Mouse (Mus musculus) heart, postnatal 14 days (tissue): ENCODE measurements around the gene Atg4b. TPM values are rescaled to one million over a fixed set of nuclear protein-coding genes. Genes with fewer than 3 reads are reported as not detected.
"Not testable (repeated sequence)": the region's sequence is repeated elsewhere in the genome, so short reads cannot be mapped to it uniquely, and the experiment has no call there.

Experiments
- DNase-seq, 2 experiments: peaks; one replicate each; pipeline ENCODE4 v3.0.0; 2021 to 2022
- intact Hi-C: fragments of 180-260 bp; cut with DNase I; formaldehyde crosslinking; loops from one replicate; pipeline ENCODE4 v1.15.1; 2025
- total RNA-seq, 2 experiments: library from RNA; stranded (reverse); gene quantifications; 2 replicates each; pipeline ENCODE4 v1.2.3; 2021

Gene Atg4b
- total RNA-seq, 2 experiments from 2014 or later = 40.9 to 41.8 TPM

GRCm38 (mm10) chr1:93805221-93805951 is 54.1 kb downstream of the Atg4b start:
- DNase-seq = no peak
- intact Hi-C loops = no loop called here

GRCm38 (mm10) chr1:93808871-93809270 is 57.6 kb downstream of the Atg4b start:
- no peak for DNase-seq
- intact Hi-C loops = no loop called here

GRCm38 (mm10) chr1:93810011-93810410 is 58.7 kb downstream of the Atg4b start:
- intact Hi-C loops = no loop called here
- no peak for DNase-seq

GRCm38 (mm10) chr1:93811495-93812039 is 60.3 kb downstream of the Atg4b start:
- DNase-seq = no peak
- intact Hi-C loops = no loop called here

- intact Hi-C loops = no loop called here
- no peak for DNase-seq
Observed at GRCm38 (mm10) chr1:93817823-93818532, 66.7 kb downstream of the Atg4b start.

- DNase-seq = no peak
- intact Hi-C loops = no loop called here
Observed at GRCm38 (mm10) chr1:93818722-93819121, 67.4 kb downstream of the Atg4b start.

GRCm38 (mm10) chr1:93823796-93824495 is 72.6 kb downstream of the Atg4b start:
- intact Hi-C loops = no loop called here
- DNase-seq = no peak

GRCm38 (mm10) chr1:93824609-93825008 is 73.3 kb downstream of the Atg4b start, which contains the start of gene D2hgdh:
D2hgdh (plus strand) TSS chr1:93824909.
- DNase-seq = no peak
- intact Hi-C loops = no loop called here

- intact Hi-C loops = no loop called here
- peak; percentile 91 for DNase-seq
Observed at GRCm38 (mm10) chr1:93825105-93825674, 73.9 kb downstream of the Atg4b start.

- peak in 1 of 2 experiments; percentile 27 for DNase-seq
- intact Hi-C loops = no loop called here
Observed at GRCm38 (mm10) chr1:93825771-93826539, 74.7 kb downstream of the Atg4b start.

- no peak for DNase-seq
- intact Hi-C loops = no loop called here
Observed at GRCm38 (mm10) chr1:93826540-93826835, 75.2 kb downstream of the Atg4b start.

GRCm38 (mm10) chr1:93832754-93833360 is 81.6 kb downstream of the Atg4b start:
- intact Hi-C loops = loop anchor here (10.0 kb wide), 2 partner anchors 62 to 242 kb away; no protein-coding TSS in a partner anchor
- not testable (repeated sequence) for DNase-seq

- DNase-seq = no peak
- intact Hi-C loops = loop anchor here (10.0 kb wide), 2 partner anchors 60 to 240 kb away; no protein-coding TSS in a partner anchor
Observed at GRCm38 (mm10) chr1:93834671-93835150, 83.4 kb downstream of the Atg4b start.

GRCm38 (mm10) chr1:93835211-93835610 is 83.9 kb downstream of the Atg4b start:
- DNase-seq = no peak
- intact Hi-C loops = loop anchor here (10.0 kb wide), 2 partner anchors 60 to 240 kb away; no protein-coding TSS in a partner anchor

- intact Hi-C loops = loop anchor here (10.0 kb wide), 2 partner anchors 59 to 239 kb away; no protein-coding TSS in a partner anchor
- no peak for DNase-seq
Observed at GRCm38 (mm10) chr1:93835876-93836531, 84.7 kb downstream of the Atg4b start.

GRCm38 (mm10) chr1:93836532-93836913 is 85.2 kb downstream of the Atg4b start:
- no peak for DNase-seq
- intact Hi-C loops = loop anchor here (10.0 kb wide), 2 partner anchors 58 to 238 kb away; no protein-coding TSS in a partner anchor

- intact Hi-C loops = loop anchor here (10.0 kb wide), 2 partner anchors 57 to 237 kb away; no protein-coding TSS in a partner anchor
- no peak for DNase-seq
Observed at GRCm38 (mm10) chr1:93837335-93837734, 86.0 kb downstream of the Atg4b start.

- DNase-seq = not testable (repeated sequence)
- intact Hi-C loops = loop anchor here (10.0 kb wide), 2 partner anchors 56 to 236 kb away; no protein-coding TSS in a partner anchor
Observed at GRCm38 (mm10) chr1:93838569-93838968, 87.3 kb downstream of the Atg4b start.
